31 mouse cellular contexts compared by ENCODE assay signal in genomic region chr15:98509387-98509786, GRCm38 (mm10). TPM values are rescaled to one million over a fixed set of nuclear protein-coding genes. Genes with fewer than 3 reads are reported as not detected.
A peak's percentile ranks its signal among the peaks of the same experiment; 100 is the strongest.
DNase-seq lines count a peak whose midpoint lies in the region; ATAC-seq and TF ChIP-seq lines count a peak whose summit lies in the region.
"Had no signal": no experiment of that assay in that cellular context is flagged by ENCODE, and none has a peak within 500 bp of the region (broad histone marks: within the 10 kb centered on the region; RNA-seq: fewer than 3 reads in every experiment).

No protein-coding gene starts in this region.

- TF ChIP-seq EP300 in liver, postnatal 0 days (IDR thresholded peaks at IDR 0.05; ENCODE audit: low read depth): no peak
- peak in 1 of 2 experiments; percentile 4; a peak in 1 of 4 replicates for TF ChIP-seq EP300 in MEL (IDR thresholded peaks at IDR 0.05; ENCODE audit: low read depth in 1 of 2, low read length in 2 of 2)

- no peak overlapping the region for H3K4me2 ChIP-seq in liver, postnatal 0 days (ENCODE audit: low read depth, low read length)
- H3K4me2 ChIP-seq in liver, embryonic 11.5 days: no peak overlapping the region
- H3K4me2 ChIP-seq: forebrain, embryonic 13.5 days; heart, embryonic 11.5 days; hindbrain, embryonic 12.5 days had no signal

- no peaks in the 10 kb centered on the region; the same call in 1 of the 2 replicates for H3K79me2 ChIP-seq in MEL (ENCODE audit: control insufficient read depth, insufficient read depth, low read length, poor library complexity)

- no peak for TF ChIP-seq POLR2A in MEL (IDR thresholded peaks at IDR 0.05; ENCODE audit: control insufficient read depth in 1 of 2, insufficient read depth in 1 of 2, low read depth in 1 of 2, low read length in 2 of 2, poor library complexity in 1 of 2)

- no peak overlapping the region for H3K27ac ChIP-seq in liver, postnatal 0 days (ENCODE audit: low read depth)
- H3K27ac ChIP-seq in liver, embryonic 11.5 days (ENCODE audit: low read depth, low read length): no peak overlapping the region
- H3K27ac ChIP-seq in MEL (ENCODE audit: control insufficient read depth, low read depth, low read length): no peak overlapping the region
- H3K27ac ChIP-seq: forebrain, embryonic 10.5 days; forebrain, embryonic 13.5 days; hindbrain, embryonic 12.5 days had no signal

- 57% methylated on average over 2 of the region's 2 CpGs for WGBS in liver, postnatal 0 days (ENCODE audit: insufficient replicate concordance)
- WGBS in liver, embryonic 11.5 days: 45% methylated on average over 2 of the region's 2 CpGs

- no peak for DNase-seq in liver, postnatal 0 days
- no peak for DNase-seq in liver, embryonic 11.5 days (ENCODE audit: low spot score)
- DNase-seq in B cell, adult 2 months: peak; percentile 16 to 21
- DNase-seq in MEL (ENCODE audit: low read depth, low spot score): peak; percentile 72
- no peak for DNase-seq in heart, adult 11 months
- DNase-seq in thymus, postnatal 25 days: no peak
- no peak for DNase-seq in left cerebral cortex, adult 9 months (ENCODE audit: low spot score in 2 of 2)
- DNase-seq: adrenal gland, postnatal 10 days; adrenal gland, postnatal 36 days; cerebellum, adult 18-20 months; cerebellum, adult 9-10 months; cerebellum, postnatal 14 days; gastrocnemius, postnatal 10 days; gastrocnemius, postnatal 36 days had no signal

- no peak overlapping the region for H3K9ac ChIP-seq in liver, postnatal 0 days (replicated peaks)
- H3K9ac ChIP-seq in liver, embryonic 11.5 days (ENCODE audit: low read depth, low read length): no peak overlapping the region
- H3K9ac ChIP-seq in MEL (ENCODE audit: control insufficient read depth, low read depth, low read length, poor library complexity, severe bottlenecking): no peak overlapping the region
- H3K9ac ChIP-seq: forebrain, embryonic 13.5 days; hindbrain, embryonic 12.5 days had no signal

- H3K4me3 ChIP-seq in liver, postnatal 0 days (ENCODE audit: low read depth, low read length): no peak overlapping the region
- no peak overlapping the region for H3K4me3 ChIP-seq in liver, embryonic 11.5 days (ENCODE audit: low read depth, low read length)
- H3K4me3 ChIP-seq in MEL (ENCODE audit: control insufficient read depth in 1 of 2, insufficient read depth in 1 of 2, low read depth in 2 of 2, low read length in 2 of 2): no peak overlapping the region
- H3K4me3 ChIP-seq: forebrain, embryonic 10.5 days; forebrain, embryonic 13.5 days; hindbrain, embryonic 12.5 days had no signal

- no peaks in the 10 kb centered on the region for H3K36me3 ChIP-seq in liver, postnatal 0 days (replicated peaks; ENCODE audit: insufficient read depth, low read length)
- H3K36me3 ChIP-seq in liver, embryonic 11.5 days (ENCODE audit: control insufficient read depth, insufficient read depth, low read length): no peaks in the 10 kb centered on the region
- H3K36me3 ChIP-seq in MEL (ENCODE audit: control insufficient read depth in 1 of 2, insufficient read depth in 2 of 2, low read length in 2 of 2): peaks cover 0 to 26% of the 10 kb centered on the region in 2 experiments; a peak in 2 of 4 replicates
- H3K36me3 ChIP-seq: forebrain, embryonic 10.5 days; hindbrain, embryonic 12.5 days had no signal

- H3K9me3 ChIP-seq in liver, postnatal 0 days (ENCODE audit: low read length): no peaks in the 10 kb centered on the region
- no peaks in the 10 kb centered on the region for H3K9me3 ChIP-seq in liver, embryonic 11.5 days (ENCODE audit: control insufficient read depth, low read length)
- no peaks in the 10 kb centered on the region for H3K9me3 ChIP-seq in MEL (replicated peaks; ENCODE audit: insufficient read depth, low read length)
- H3K9me3 ChIP-seq: forebrain, embryonic 10.5 days; forebrain, embryonic 13.5 days; hindbrain, embryonic 12.5 days had no signal

- no peak; the same call in 1 of the 2 replicates for TF ChIP-seq RAD21 in MEL (IDR thresholded peaks at IDR 0.05; ENCODE audit: low read depth, low read length)

- H3K27me3 ChIP-seq in liver, postnatal 0 days (ENCODE audit: insufficient read depth, low read length): no peaks in the 10 kb centered on the region
- no peaks in the 10 kb centered on the region for H3K27me3 ChIP-seq in liver, embryonic 11.5 days (replicated peaks; ENCODE audit: control insufficient read depth, insufficient read depth, low read length)
- no peaks in the 10 kb centered on the region for H3K27me3 ChIP-seq in MEL (ENCODE audit: control insufficient read depth in 1 of 2, insufficient read depth in 2 of 2, low read length in 2 of 2)

- TF ChIP-seq CTCF in liver, postnatal 0 days (IDR thresholded peaks at IDR 0.05; ENCODE audit: low read depth): 0 out of 2 replicates have a peak, but pooled peaks have one; percentile 8
- TF ChIP-seq CTCF in MEL (IDR thresholded peaks at IDR 0.05 in 2 of 3, conservative IDR thresholded peaks at IDR 0.05 in 1 of 3; ENCODE audit: control insufficient read depth in 1 of 3, insufficient read depth in 1 of 3, low read depth in 2 of 3, low read length in 3 of 3, poor library complexity in 1 of 3, severe bottlenecking in 1 of 3): peak; percentile 18 to 61 (median 35); a peak in 5 of 6 replicates

- ATAC-seq in liver, postnatal 0 days: no peak
- ATAC-seq in liver, embryonic 11.5 days (replicated peaks; ENCODE audit: low FRiP score): no peak
- ATAC-seq: forebrain, embryonic 13.5 days; forebrain, embryonic 16.5 days; hindbrain, embryonic 16.5 days; inflammation-experienced regulatory T-cells, adult 6 months had no signal

- H3K4me1 ChIP-seq in liver, postnatal 0 days (ENCODE audit: insufficient read depth): peaks cover 13% of the 10 kb centered on the region
- H3K4me1 ChIP-seq in liver, embryonic 11.5 days (replicated peaks; ENCODE audit: control insufficient read depth, insufficient read depth, low read length): peaks cover 6% of the 10 kb centered on the region; the same call in 1 of the 2 replicates
- peaks cover 18 to 37% of the 10 kb centered on the region in 2 experiments for H3K4me1 ChIP-seq in MEL (ENCODE audit: control insufficient read depth in 1 of 2, insufficient read depth in 2 of 2, low read length in 2 of 2)

TF ChIP-seq in MEL, 35 proteins besides CTCF, POLR2A, EP300 and RAD21 (continues in another document):
- TF ChIP-seq MAFK (IDR thresholded peaks at IDR 0.05; ENCODE audit: borderline replicate concordance, low read depth, low read length) (no peak), SMC3 (IDR thresholded peaks at IDR 0.05; ENCODE audit: low read depth, low read length) (peak; percentile 32), ELF1 (IDR thresholded peaks at IDR 0.05; ENCODE audit: low read depth, low read length) (no peak), MAZ (IDR thresholded peaks at IDR 0.05; ENCODE audit: low read depth, low read length) (no peak), TAL1 (IDR thresholded peaks at IDR 0.05; ENCODE audit: low read length) (no peak), JUND (IDR thresholded peaks at IDR 0.05; ENCODE audit: low read depth, low read length) (no peak), ZC3H11A (IDR thresholded peaks at IDR 0.05; ENCODE audit: low read depth, low read length) (no peak), GABPA (IDR thresholded peaks at IDR 0.05; ENCODE audit: low read depth, low read length) (no peak), USF2 (IDR thresholded peaks at IDR 0.05; ENCODE audit: borderline replicate concordance in 1 of 2, insufficient read depth in 1 of 2, low read depth in 1 of 2, low read length in 2 of 2) (no peak), CHD2 (IDR thresholded peaks at IDR 0.05; ENCODE audit: low read length) (no peak), ZNF384 (IDR thresholded peaks at IDR 0.05; ENCODE audit: low read depth, low read length) (no peak), BHLHE40 (IDR thresholded peaks at IDR 0.05; ENCODE audit: borderline replicate concordance, low read depth, low read length) (no peak), KAT2A (conservative IDR thresholded peaks at IDR 0.05; ENCODE audit: low read depth, low read length) (no peak), TCF12 (IDR thresholded peaks at IDR 0.05; ENCODE audit: low read depth, low read length) (no peak), ZMIZ1 (IDR thresholded peaks at IDR 0.05; ENCODE audit: low read depth, low read length) (no peak), ZKSCAN1 (IDR thresholded peaks at IDR 0.05; ENCODE audit: low read depth, low read length) (no peak)

RNA-seq across cellular contexts. Expression of gene Olfr279, which starts 17.2 kb away (rescaled TPM):
- polyA plus RNA-seq in liver, postnatal 0 days (2015; fragmentation: Nextera tagmentation; extraction: Ambion mirVana): not detected in 2 replicates
- polyA plus RNA-seq in liver, embryonic 11.5 days (2014; fragmentation: Nextera tagmentation; extraction: Ambion mirVana): not detected in 2 replicates
- under 0.01 TPM in 1 of 2 replicates, not detected in the other for total RNA-seq in MEL (2012; rRNA removed)
- 10 to 100 TPM in 1 of 2 experiments, under 1 TPM in 1; 0.03 to 81.4 TPM for polyA plus RNA-seq in MEL (2012; ENCODE audit: insufficient read depth in 1 of 2, insufficient read length in 2 of 2, low read depth in 1 of 2, low replicate concordance in 2 of 2, missing spikeins in 1 of 2)
- total RNA-seq: adrenal gland, adult 18-20 months; adrenal gland, postnatal 10 days; adrenal gland, postnatal 36 days; gastrocnemius, adult 18-20 months; gastrocnemius, postnatal 10 days; gastrocnemius, postnatal 36 days; granulocyte monocyte progenitor cell, adult 5-6 weeks; heart, adult 8-10 months; heart, postnatal 25 days; hematopoietic stem cell, adult 5-6 weeks had no signal
- polyA plus RNA-seq: embryonic facial prominence, embryonic 11.5 days; embryonic facial prominence, embryonic 14.5 days; forebrain, embryonic 10.5 days; forebrain, embryonic 13.5 days; forebrain, embryonic 16.5 days; heart, embryonic 11.5 days; heart, embryonic 14.5 days; heart, postnatal 0 days; hindbrain, embryonic 12.5 days; hindbrain, embryonic 16.5 days had no signal

RNA-seq across cellular contexts. Expression of gene Kansl2, which starts 24.7 kb away (rescaled TPM):
- 26.6 and 28.2 TPM in 2 replicates for polyA plus RNA-seq in liver, postnatal 0 days (2015; fragmentation: Nextera tagmentation; extraction: Ambion mirVana)
- polyA plus RNA-seq in liver, embryonic 11.5 days (2014; fragmentation: Nextera tagmentation; extraction: Ambion mirVana): 92.6 and 94.2 TPM in 2 replicates
- total RNA-seq in MEL (2012; rRNA removed): 150 and 157 TPM in 2 replicates
- 100 to 1,000 TPM in 1 of 2 experiments, not detected in 1; 170 TPM for polyA plus RNA-seq in MEL (2012; ENCODE audit: insufficient read depth in 1 of 2, insufficient read length in 2 of 2, low read depth in 1 of 2, low replicate concordance in 2 of 2, missing spikeins in 1 of 2)

RNA-seq across cellular contexts. Expression of gene Lalba, which starts 26.9 kb away (rescaled TPM):
- polyA plus RNA-seq in liver, postnatal 0 days (2015; fragmentation: Nextera tagmentation; extraction: Ambion mirVana): not detected in 2 replicates
- polyA plus RNA-seq in liver, embryonic 11.5 days (2014; fragmentation: Nextera tagmentation; extraction: Ambion mirVana): not detected in 2 replicates
- total RNA-seq in MEL (2012; rRNA removed): not detected in 2 replicates
- polyA plus RNA-seq in MEL (2012; ENCODE audit: insufficient read depth in 1 of 2, insufficient read length in 2 of 2, low read depth in 1 of 2, low replicate concordance in 2 of 2, missing spikeins in 1 of 2): not detected
- total RNA-seq: adrenal gland, adult 18-20 months; adrenal gland, postnatal 36 days; gastrocnemius, adult 18-20 months; gastrocnemius, postnatal 36 days; granulocyte monocyte progenitor cell, adult 5-6 weeks; heart, adult 8-10 months; heart, postnatal 25 days; hematopoietic stem cell, adult 5-6 weeks had no signal
- polyA plus RNA-seq: embryonic facial prominence, embryonic 14.5 days; forebrain, embryonic 10.5 days; forebrain, embryonic 13.5 days; forebrain, embryonic 16.5 days; heart, embryonic 11.5 days; heart, embryonic 14.5 days; hindbrain, embryonic 12.5 days; hindbrain, embryonic 16.5 days; inflammation-experienced regulatory T-cells, adult 6 months had no signal

RNA-seq across cellular contexts. Expression of gene OR5BS1P, which starts 39.7 kb away (rescaled TPM):
- not detected in 2 replicates for polyA plus RNA-seq in liver, postnatal 0 days (2015; fragmentation: Nextera tagmentation; extraction: Ambion mirVana)
- polyA plus RNA-seq in liver, embryonic 11.5 days (2014; fragmentation: Nextera tagmentation; extraction: Ambion mirVana): not detected in 2 replicates
- total RNA-seq in MEL (2012; rRNA removed): 0.04 TPM in 1 of 2 replicates, not detected in the other
- not detected for polyA plus RNA-seq in MEL (2012; ENCODE audit: insufficient read depth in 1 of 2, insufficient read length in 2 of 2, low read depth in 1 of 2, low replicate concordance in 2 of 2, missing spikeins in 1 of 2)
- total RNA-seq: adrenal gland, adult 18-20 months; adrenal gland, postnatal 10 days; adrenal gland, postnatal 36 days; gastrocnemius, adult 18-20 months; gastrocnemius, postnatal 10 days; gastrocnemius, postnatal 36 days; granulocyte monocyte progenitor cell, adult 5-6 weeks; heart, adult 8-10 months; heart, postnatal 25 days; hematopoietic stem cell, adult 5-6 weeks had no signal
- polyA plus RNA-seq: embryonic facial prominence, embryonic 11.5 days; embryonic facial prominence, embryonic 14.5 days; forebrain, embryonic 10.5 days; forebrain, embryonic 13.5 days; forebrain, embryonic 16.5 days; heart, embryonic 11.5 days; heart, embryonic 14.5 days; heart, postnatal 0 days; hindbrain, embryonic 12.5 days; hindbrain, embryonic 16.5 days; inflammation-experienced regulatory T-cells, adult 6 months had no signal

RNA-seq across cellular contexts. Expression of gene Olfr281, which starts 57.0 kb away (rescaled TPM):
- polyA plus RNA-seq in liver, postnatal 0 days (2015; fragmentation: Nextera tagmentation; extraction: Ambion mirVana): not detected in 2 replicates
- not detected in 2 replicates for polyA plus RNA-seq in liver, embryonic 11.5 days (2014; fragmentation: Nextera tagmentation; extraction: Ambion mirVana)
- 0.08 TPM in 1 of 2 replicates, not detected in the other for total RNA-seq in MEL (2012; rRNA removed)
- polyA plus RNA-seq in MEL (2012; ENCODE audit: insufficient read depth in 1 of 2, insufficient read length in 2 of 2, low read depth in 1 of 2, low replicate concordance in 2 of 2, missing spikeins in 1 of 2): under 1 TPM in 1 of 2 experiments, not detected in 1; 0.40 TPM
- total RNA-seq: adrenal gland, adult 18-20 months; adrenal gland, postnatal 10 days; adrenal gland, postnatal 36 days; gastrocnemius, adult 18-20 months; gastrocnemius, postnatal 10 days; gastrocnemius, postnatal 36 days; granulocyte monocyte progenitor cell, adult 5-6 weeks; heart, adult 8-10 months; heart, postnatal 25 days; hematopoietic stem cell, adult 5-6 weeks had no signal
- polyA plus RNA-seq: embryonic facial prominence, embryonic 11.5 days; forebrain, embryonic 10.5 days; forebrain, embryonic 13.5 days; forebrain, embryonic 16.5 days; heart, embryonic 11.5 days; heart, embryonic 14.5 days; heart, postnatal 0 days; hindbrain, embryonic 12.5 days; hindbrain, embryonic 16.5 days; inflammation-experienced regulatory T-cells, adult 6 months had no signal

Comparison
In these comparisons a context has a peak if more than half of its experiments do, and no peak if none do; other contexts are left out.
1. DNase-seq: peak in B cell, adult 2 months (2 of 2) and MEL (single experiment); none in liver, postnatal 0 days (single experiment), liver, embryonic 11.5 days (single experiment), heart, adult 11 months (single experiment), thymus, postnatal 25 days (single experiment) and left cerebral cortex, adult 9 months (0 of 2).